Mouse (Mus musculus): ENCODE measurements around the gene Il17re. TPM values are rescaled to one million over a fixed set of nuclear protein-coding genes. Genes with fewer than 3 reads are reported as not detected.

Il17re gene
- 0.77 and 0.78 TPM in 2 replicates for polyA plus RNA-seq (2014; fragmentation: Nextera tagmentation; extraction: Ambion mirVana)

DNA sequence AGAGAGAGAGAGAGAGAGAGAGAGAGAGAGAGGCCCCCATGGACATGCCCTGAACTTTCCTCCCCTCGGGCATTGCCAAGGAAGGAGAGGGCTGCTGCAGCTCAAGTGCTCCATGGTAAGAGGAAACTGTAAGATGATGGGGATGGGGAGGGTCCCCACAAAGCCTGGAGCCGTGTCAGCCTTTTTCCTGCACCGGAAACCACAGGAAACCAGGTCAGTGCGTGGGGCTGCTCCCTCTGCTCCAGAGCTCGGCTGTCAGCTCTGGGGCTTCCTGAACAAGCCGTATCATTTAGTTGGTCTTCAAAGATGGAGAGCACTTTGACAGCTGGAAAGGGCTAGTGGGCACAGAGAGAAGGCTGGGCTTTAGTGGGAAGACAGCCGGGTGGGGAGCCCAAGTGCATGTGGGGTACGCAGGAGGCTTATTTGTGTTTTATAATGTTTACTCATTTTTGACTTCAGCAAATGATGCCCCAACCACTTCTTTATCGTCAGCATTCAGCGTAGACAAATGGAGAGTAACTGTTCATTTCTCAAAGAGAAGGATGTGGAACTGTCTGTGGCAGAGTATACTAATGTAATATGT, at the start of gene Il17re:
Gene Il17re, plus strand, starts transcription at position 533 of the 583 bp plus-strand sequence.
- 76% methylated on average over 10 of the region's 10 CpGs for WGBS

DNA sequence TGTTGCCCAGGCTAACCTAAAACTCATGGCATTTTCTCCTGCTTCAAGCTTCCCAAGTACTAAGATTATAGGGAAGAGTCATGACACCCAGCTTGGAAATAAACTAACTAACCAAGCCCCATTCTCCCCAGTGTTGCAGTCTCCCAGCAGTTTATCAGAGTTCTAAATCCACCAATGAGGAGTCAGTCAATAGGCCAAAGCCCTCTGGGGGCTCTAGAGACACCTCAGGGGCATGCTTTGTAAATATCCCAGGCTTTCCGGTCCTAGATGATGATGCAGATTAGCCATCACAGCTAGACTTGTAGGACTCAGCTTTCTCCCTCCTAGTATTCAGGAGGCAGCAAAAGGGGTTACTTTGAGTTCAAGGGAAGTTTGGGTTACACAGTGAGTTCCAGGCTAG, 48.3 kb upstream of the Il17re start:
- Histone ChIP-seq H3K36me3 (ENCODE audit: control insufficient read depth, insufficient read depth, low read length) (no peaks in the 10 kb centered on the region), H3K4me3 (ENCODE audit: low read depth, low read length) (no peak overlapping the region), H3K4me2 (ENCODE audit: low read depth) (no peak overlapping the region), H3K9me3 (ENCODE audit: control insufficient read depth, low read length) (no peaks in the 10 kb centered on the region), H3K27me3 (ENCODE audit: control insufficient read depth, insufficient read depth, low read length) (no peaks in the 10 kb centered on the region), H3K9ac (ENCODE audit: low read length) (no peak overlapping the region), H3K4me1 (ENCODE audit: control insufficient read depth, insufficient read depth, low read length) (no peaks in the 10 kb centered on the region), H3K27ac (ENCODE audit: low read depth, low read length) (no peak overlapping the region)
- DNase-seq (ENCODE audit: low spot score) (no peak), ATAC-seq (ENCODE audit: insufficient read depth, low FRiP score, low TSS enrichment) (no peak)
- 58% methylated on average over 1 of the region's 1 CpGs for WGBS

More for the DNA sequence above, at the start of gene Il17re:
- ATAC-seq (ENCODE audit: insufficient read depth, low FRiP score, low TSS enrichment) (no peak), DNase-seq (ENCODE audit: low spot score) (no peak)
- Histone ChIP-seq H3K4me2 (ENCODE audit: low read depth) (no peak within 1 kb of the TSS), H3K27me3 (ENCODE audit: control insufficient read depth, insufficient read depth, low read length) (no peaks in the 10 kb centered on the region), H3K9me3 (ENCODE audit: control insufficient read depth, low read length) (no peaks in the 10 kb centered on the region), H3K4me3 (ENCODE audit: low read depth, low read length) (no peak within 1 kb of the TSS), H3K36me3 (ENCODE audit: control insufficient read depth, insufficient read depth, low read length) (no peaks in the 10 kb centered on the region), H3K9ac (ENCODE audit: low read length) (no peak within 1 kb of the TSS), H3K27ac (ENCODE audit: low read depth, low read length) (no peak within 1 kb of the TSS), H3K4me1 (ENCODE audit: control insufficient read depth, insufficient read depth, low read length) (no peaks in the 10 kb centered on the region)

DNA sequence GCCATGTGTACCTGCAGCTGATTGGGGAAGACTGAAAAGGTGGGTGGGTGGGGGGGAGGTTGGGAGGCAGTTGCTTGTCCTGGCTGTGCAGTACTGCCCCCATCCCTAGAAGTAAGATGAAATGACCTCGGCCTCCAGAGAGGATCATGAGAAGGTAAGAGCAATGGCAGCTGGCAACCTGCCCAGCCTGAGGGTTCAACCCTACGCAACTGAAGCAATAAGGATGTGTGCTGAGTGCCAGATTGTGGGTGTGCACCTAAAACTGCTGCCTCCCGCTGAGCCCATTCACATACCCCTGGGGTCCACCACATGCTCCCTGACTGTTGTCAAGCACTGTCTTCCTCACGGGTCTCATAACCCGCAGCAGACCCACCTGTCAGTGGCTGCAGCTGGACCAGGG, 41.9 kb upstream of the Il17re start:
- Histone ChIP-seq H3K4me1 (ENCODE audit: control insufficient read depth, insufficient read depth, low read length) (peaks cover 6% of the 10 kb centered on the region; the same call in 1 of the 2 replicates), H3K9ac (ENCODE audit: low read length) (no peak overlapping the region), H3K9me3 (ENCODE audit: control insufficient read depth, low read length) (no peaks in the 10 kb centered on the region), H3K4me2 (ENCODE audit: low read depth) (no peak overlapping the region), H3K27ac (ENCODE audit: low read depth, low read length) (no peak overlapping the region), H3K27me3 (ENCODE audit: control insufficient read depth, insufficient read depth, low read length) (no peaks in the 10 kb centered on the region), H3K4me3 (ENCODE audit: low read depth, low read length) (no peak overlapping the region), H3K36me3 (ENCODE audit: control insufficient read depth, insufficient read depth, low read length) (no peaks in the 10 kb centered on the region)
- 90% methylated on average over 5 of the region's 5 CpGs for WGBS
- DNase-seq (ENCODE audit: low spot score) (no peak), ATAC-seq (ENCODE audit: insufficient read depth, low FRiP score, low TSS enrichment) (no peak)

DNA sequence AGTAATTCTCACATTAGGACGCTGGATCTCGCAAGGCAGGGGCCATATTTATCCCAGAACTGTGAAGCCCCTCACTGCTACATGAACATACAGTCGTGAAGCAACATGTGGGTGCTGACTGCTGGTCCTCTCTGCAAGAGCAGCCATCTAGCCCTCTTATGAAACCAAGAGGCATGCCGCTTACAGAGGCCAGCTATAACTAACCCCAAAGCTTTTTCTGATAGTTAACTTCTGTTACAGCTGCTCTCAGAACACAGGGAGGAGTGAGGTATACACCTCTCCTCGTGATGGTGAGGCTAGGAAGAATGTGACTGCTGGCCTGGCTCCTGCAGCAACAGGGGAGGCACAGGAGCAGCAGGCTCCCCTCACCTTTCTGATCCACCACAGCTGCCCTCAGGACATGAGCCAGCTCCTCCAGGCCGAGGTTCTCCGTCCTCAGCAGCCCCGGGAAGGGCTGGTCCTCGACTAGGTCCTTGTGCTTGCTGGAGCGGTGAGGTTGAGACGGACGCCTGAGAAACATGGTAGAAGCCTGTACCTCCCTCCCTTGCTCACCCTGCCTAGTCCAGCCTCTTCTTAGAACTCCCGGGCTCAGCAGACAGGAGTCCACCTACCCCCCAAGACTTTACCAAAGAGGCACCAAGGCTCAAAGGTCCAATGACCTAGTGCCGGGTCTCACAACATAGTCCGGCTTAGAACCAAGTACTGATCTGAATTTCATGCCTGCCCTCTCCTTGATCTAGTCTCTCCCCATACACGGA, 39.7 kb upstream of the Il17re start:
- peaks cover 6% of the 10 kb centered on the region; the same call in 1 of the 2 replicates for H3K4me1 ChIP-seq (ENCODE audit: control insufficient read depth, insufficient read depth, low read length)
- H3K4me2 ChIP-seq (ENCODE audit: low read depth), result peak overlapping the region; percentile 94
- H3K4me3 ChIP-seq (ENCODE audit: low read depth, low read length), result peak overlapping the region; percentile 67
- no peak for DNase-seq (ENCODE audit: low spot score)
- 15% methylated on average over 16 of the region's 16 CpGs for WGBS
- peak overlapping the region; percentile 81 for H3K9ac ChIP-seq (ENCODE audit: low read length)
- peak; percentile 52 for ATAC-seq (ENCODE audit: insufficient read depth, low FRiP score, low TSS enrichment)
- no peak overlapping the region for H3K27ac ChIP-seq (ENCODE audit: low read depth, low read length)
- H3K36me3 ChIP-seq (ENCODE audit: control insufficient read depth, insufficient read depth, low read length), result no peaks in the 10 kb centered on the region
- H3K9me3 ChIP-seq (ENCODE audit: control insufficient read depth, low read length), result no peaks in the 10 kb centered on the region
- H3K27me3 ChIP-seq (ENCODE audit: control insufficient read depth, insufficient read depth, low read length), result no peaks in the 10 kb centered on the region

DNA sequence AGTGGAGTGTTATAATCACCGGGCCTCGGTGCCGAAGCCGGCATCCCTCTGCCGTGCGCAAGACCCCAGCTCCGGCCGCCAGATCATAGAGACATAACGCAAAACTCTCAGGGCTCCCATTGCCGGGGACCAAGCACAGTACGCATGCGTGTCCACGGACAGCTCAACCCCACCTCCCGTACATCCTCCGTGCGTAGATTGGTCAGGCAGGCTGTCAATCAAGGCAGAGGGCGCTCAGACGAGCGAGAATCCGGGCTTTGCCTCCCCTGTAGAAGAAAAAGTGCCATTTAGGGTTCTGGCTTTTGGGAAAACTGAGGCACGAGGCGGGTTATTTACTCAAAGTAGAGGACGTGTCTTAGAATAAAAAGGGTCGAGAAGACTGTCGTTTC, 39.1 kb upstream of the Il17re start, which contains the start of gene Rpusd3:
Gene Rpusd3, minus strand, starts transcription at position 142 of the 389 bp plus-strand sequence.
- no peak within 1 kb of the TSS for H3K27ac ChIP-seq (ENCODE audit: low read depth, low read length)
- ATAC-seq (ENCODE audit: insufficient read depth, low FRiP score, low TSS enrichment) (peak; percentile 97), DNase-seq (ENCODE audit: low spot score) (peak; percentile 97)
- under 1% methylated on average over 25 of the region's 25 CpGs for WGBS
- H3K4me2 ChIP-seq (ENCODE audit: low read depth), result peak within 1 kb of the TSS; percentile 94
- H3K27me3 ChIP-seq (ENCODE audit: control insufficient read depth, insufficient read depth, low read length), result no peaks in the 10 kb centered on the region
- H3K36me3 ChIP-seq (ENCODE audit: control insufficient read depth, insufficient read depth, low read length), result no peaks in the 10 kb centered on the region
- no peaks in the 10 kb centered on the region for H3K9me3 ChIP-seq (ENCODE audit: control insufficient read depth, low read length)
- peaks cover 6% of the 10 kb centered on the region; the same call in 1 of the 2 replicates for H3K4me1 ChIP-seq (ENCODE audit: control insufficient read depth, insufficient read depth, low read length)
- H3K4me3 ChIP-seq (ENCODE audit: low read depth, low read length), result peak within 1 kb of the TSS; percentile 67
- peak within 1 kb of the TSS; percentile 81 for H3K9ac ChIP-seq (ENCODE audit: low read length)

DNA sequence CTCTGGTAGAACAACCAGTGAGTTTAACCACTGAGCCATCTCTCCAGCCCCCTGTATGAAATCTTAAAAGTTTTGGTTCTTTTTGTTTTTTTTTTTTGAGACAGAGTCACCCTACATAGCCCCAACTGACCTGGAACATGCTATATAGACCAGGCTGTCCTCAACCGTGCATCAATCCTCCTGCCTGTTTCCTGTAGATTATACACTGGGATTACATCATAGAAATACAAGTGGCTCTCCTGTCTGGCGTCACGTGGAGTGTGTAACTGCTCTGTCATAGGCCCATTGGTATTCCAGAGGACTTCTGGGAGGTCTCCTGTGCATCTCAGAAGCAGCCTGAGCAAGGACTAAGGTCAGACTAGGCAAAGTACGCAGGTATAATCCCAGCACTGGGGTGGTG, 35.3 kb upstream of the Il17re start:
- Histone ChIP-seq H3K36me3 (ENCODE audit: control insufficient read depth, insufficient read depth, low read length) (no peaks in the 10 kb centered on the region), H3K9ac (ENCODE audit: low read length) (no peak overlapping the region), H3K4me2 (ENCODE audit: low read depth) (no peak overlapping the region), H3K4me1 (ENCODE audit: control insufficient read depth, insufficient read depth, low read length) (peaks cover 6% of the 10 kb centered on the region; the same call in 1 of the 2 replicates), H3K27me3 (ENCODE audit: control insufficient read depth, insufficient read depth, low read length) (no peaks in the 10 kb centered on the region), H3K9me3 (ENCODE audit: control insufficient read depth, low read length) (no peaks in the 10 kb centered on the region), H3K4me3 (ENCODE audit: low read depth, low read length) (no peak overlapping the region), H3K27ac (ENCODE audit: low read depth, low read length) (no peak overlapping the region)
- DNase-seq (ENCODE audit: low spot score) (no peak), ATAC-seq (ENCODE audit: insufficient read depth, low FRiP score, low TSS enrichment) (no peak)
- WGBS, result 84% methylated on average over 4 of the region's 4 CpGs

DNA sequence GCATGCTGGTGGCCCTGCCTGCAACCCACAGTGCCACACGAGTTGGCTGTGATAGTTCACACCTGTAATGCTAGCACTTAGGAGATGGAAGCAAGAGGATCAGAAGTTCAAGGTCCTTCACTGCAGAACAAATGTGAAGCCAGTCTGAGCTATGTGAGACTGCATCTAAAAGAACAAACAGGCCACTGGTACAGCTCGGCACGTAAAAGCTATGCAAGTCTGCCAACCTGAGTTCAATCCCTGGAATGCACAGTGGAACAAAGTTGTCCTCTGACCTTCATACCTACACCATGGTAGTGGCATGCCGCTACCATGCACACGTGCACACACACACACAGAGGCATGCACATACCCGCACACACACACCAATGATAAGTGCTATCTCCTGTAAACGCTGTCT, 34.1 kb upstream of the Il17re start:
- Histone ChIP-seq H3K36me3 (ENCODE audit: control insufficient read depth, insufficient read depth, low read length) (no peaks in the 10 kb centered on the region), H3K4me2 (ENCODE audit: low read depth) (no peak overlapping the region), H3K27me3 (ENCODE audit: control insufficient read depth, insufficient read depth, low read length) (no peaks in the 10 kb centered on the region), H3K4me3 (ENCODE audit: low read depth, low read length) (no peak overlapping the region), H3K27ac (ENCODE audit: low read depth, low read length) (no peak overlapping the region), H3K9ac (ENCODE audit: low read length) (no peak overlapping the region), H3K4me1 (ENCODE audit: control insufficient read depth, insufficient read depth, low read length) (no peaks in the 10 kb centered on the region), H3K9me3 (ENCODE audit: control insufficient read depth, low read length) (no peaks in the 10 kb centered on the region)
- DNase-seq (ENCODE audit: low spot score) (no peak), ATAC-seq (ENCODE audit: insufficient read depth, low FRiP score, low TSS enrichment) (no peak)
- 85% methylated on average over 7 of the region's 7 CpGs for WGBS

DNA sequence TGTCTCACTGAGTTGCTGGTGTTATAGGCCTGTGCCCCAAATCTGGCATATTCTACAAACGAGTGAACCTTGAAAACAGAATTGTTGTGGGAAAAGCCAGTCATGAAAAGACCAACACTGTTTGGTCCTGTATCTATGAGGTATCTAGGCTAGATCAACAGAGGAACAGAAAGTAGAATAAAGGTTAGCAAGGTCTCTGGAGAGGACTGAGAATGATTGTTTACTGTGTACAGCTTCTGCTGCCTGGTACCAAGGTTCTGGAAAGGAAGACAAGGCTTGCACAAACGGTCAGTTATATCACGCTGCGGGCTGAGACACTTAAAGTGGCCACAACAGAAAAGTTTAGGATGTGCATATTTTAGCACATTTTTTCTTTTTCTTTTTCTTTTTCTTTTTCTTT, 31.6 kb upstream of the Il17re start:
- ATAC-seq (ENCODE audit: insufficient read depth, low FRiP score, low TSS enrichment) (no peak), DNase-seq (ENCODE audit: low spot score) (no peak)
- no peaks in the 10 kb centered on the region for H3K27me3 ChIP-seq (ENCODE audit: control insufficient read depth, insufficient read depth, low read length)
- H3K9ac ChIP-seq (ENCODE audit: low read length), result no peak overlapping the region
- no peak overlapping the region for H3K4me3 ChIP-seq (ENCODE audit: low read depth, low read length)
- no peaks in the 10 kb centered on the region for H3K36me3 ChIP-seq (ENCODE audit: control insufficient read depth, insufficient read depth, low read length)
- H3K4me2 ChIP-seq (ENCODE audit: low read depth), result no peak overlapping the region
- H3K27ac ChIP-seq (ENCODE audit: low read depth, low read length), result no peak overlapping the region
- no peaks in the 10 kb centered on the region for H3K4me1 ChIP-seq (ENCODE audit: control insufficient read depth, insufficient read depth, low read length)
- WGBS, result 91% methylated on average over 4 of the region's 4 CpGs
- H3K9me3 ChIP-seq (ENCODE audit: control insufficient read depth, low read length), result no peaks in the 10 kb centered on the region

DNA sequence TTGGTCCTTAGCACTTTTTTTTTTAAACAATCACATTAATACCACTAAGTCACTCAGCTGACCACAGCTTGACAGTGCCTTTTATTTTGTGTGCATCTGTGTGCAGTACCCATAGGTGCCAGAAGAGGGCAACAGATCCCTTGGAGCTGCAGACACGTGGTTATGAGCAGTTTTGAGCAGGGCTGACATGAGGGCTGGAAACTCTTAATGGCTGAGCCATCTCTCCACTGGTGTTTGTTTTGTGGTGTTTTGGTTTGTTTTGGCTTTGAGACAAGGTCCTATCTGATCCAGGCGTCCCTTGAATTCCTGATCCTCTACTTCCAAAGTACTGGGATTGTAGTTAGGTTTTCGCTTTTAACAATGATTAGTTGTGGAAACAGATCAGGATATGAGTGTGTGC, 30.9 kb upstream of the Il17re start:
- Histone ChIP-seq H3K4me3 (ENCODE audit: low read depth, low read length) (no peak overlapping the region), H3K9me3 (ENCODE audit: control insufficient read depth, low read length) (no peaks in the 10 kb centered on the region), H3K27ac (ENCODE audit: low read depth, low read length) (no peak overlapping the region), H3K9ac (ENCODE audit: low read length) (no peak overlapping the region), H3K27me3 (ENCODE audit: control insufficient read depth, insufficient read depth, low read length) (no peaks in the 10 kb centered on the region), H3K4me1 (ENCODE audit: control insufficient read depth, insufficient read depth, low read length) (no peaks in the 10 kb centered on the region), H3K36me3 (ENCODE audit: control insufficient read depth, insufficient read depth, low read length) (no peaks in the 10 kb centered on the region), H3K4me2 (ENCODE audit: low read depth) (no peak overlapping the region)
- ATAC-seq (ENCODE audit: insufficient read depth, low FRiP score, low TSS enrichment) (no peak), DNase-seq (ENCODE audit: low spot score) (peak; percentile 45)
- 67% methylated on average over 3 of the region's 3 CpGs for WGBS
